Mouse (Mus musculus) urinary bladder, postnatal 36 days (tissue): Measurements from ENCODE around the gene Txk.

Experiments used
- DNase-seq, 2 experiments: peaks; one replicate each; pipeline ENCODE4 v3.0.0; 2022; ENCODE audit warnings: low spot score in 2 of 2, mixed read lengths in 1 of 2

Gene Txk

GRCm38 (mm10) chr5:72751056-72751758 lies 1.4 kb downstream of the Txk start:
- DNase-seq: no peak

- DNase-seq: no peak
Observed at GRCm38 (mm10) chr5:72750226-72750625, 2.4 kb downstream of the Txk start.

GRCm38 (mm10) chr5:72748659-72749265 lies 3.8 kb downstream of the Txk start:
- DNase-seq: no peak

GRCm38 (mm10) chr5:72747384-72747783 lies 5.2 kb downstream of the Txk start:
- DNase-seq: no peak

GRCm38 (mm10) chr5:72746461-72746860 lies 6.1 kb downstream of the Txk start:
- no peak for DNase-seq

GRCm38 (mm10) chr5:72743103-72743502 lies 9.5 kb downstream of the Txk start:
- no peak for DNase-seq

- DNase-seq: no peak
Observed at GRCm38 (mm10) chr5:72736868-72737267, 15.7 kb downstream of the Txk start.

GRCm38 (mm10) chr5:72736437-72736836 lies 16.1 kb downstream of the Txk start:
- DNase-seq: no peak

- no peak for DNase-seq
Observed at GRCm38 (mm10) chr5:72735763-72736162, 16.8 kb downstream of the Txk start.

GRCm38 (mm10) chr5:72732885-72733284 lies 19.7 kb downstream of the Txk start:
- DNase-seq: no peak

- no peak for DNase-seq
Observed at GRCm38 (mm10) chr5:72725404-72725803, 27.2 kb downstream of the Txk start.

- no peak for DNase-seq
Observed at GRCm38 (mm10) chr5:72723429-72723828, 29.1 kb downstream of the Txk start.

- no peak for DNase-seq
Observed at GRCm38 (mm10) chr5:72720587-72720986, 32.0 kb downstream of the Txk start.

- DNase-seq: peak; percentile 62 to 65
Observed at GRCm38 (mm10) chr5:72710572-72711278, 41.9 kb downstream of the Txk start.

GRCm38 (mm10) chr5:72709976-72710375 lies 42.6 kb downstream of the Txk start:
- DNase-seq: no peak

GRCm38 (mm10) chr5:72709451-72709850 lies 43.1 kb downstream of the Txk start:
- no peak for DNase-seq

GRCm38 (mm10) chr5:72706722-72707121 lies 45.9 kb downstream of the Txk start:
- DNase-seq: no peak

- DNase-seq: no peak
Observed at GRCm38 (mm10) chr5:72706095-72706494, 46.5 kb downstream of the Txk start.

GRCm38 (mm10) chr5:72702202-72702601 lies 50.4 kb downstream of the Txk start:
- no peak for DNase-seq

GRCm38 (mm10) chr5:72699500-72699818 lies 53.1 kb downstream of the Txk start:
- no peak for DNase-seq

- no peak for DNase-seq
Observed at GRCm38 (mm10) chr5:72698818-72699499, 53.6 kb downstream of the Txk start.

GRCm38 (mm10) chr5:72698343-72698742 lies 54.2 kb downstream of the Txk start:
- DNase-seq: no peak

GRCm38 (mm10) chr5:72696491-72696890 lies 56.1 kb downstream of the Txk start:
- DNase-seq: no peak
